Mouse (Mus musculus): ENCODE results near the gene 4930518I15Rik. TPM values are rescaled to one million over a fixed set of nuclear protein-coding genes. Genes with fewer than 3 reads are reported as not detected.

Gene 4930518I15Rik
- polyA plus RNA-seq, 1 experiment, result 0.08 TPM

GRCm38 (mm10) chr2:156834336-156834735 is 23.4 kb downstream of the 4930518I15Rik start:
- no peak for TF ChIP-seq GATA1 (IDR thresholded peaks at IDR 0.05; ENCODE audit: low read length)

GRCm38 (mm10) chr2:156816116-156816515 is 41.6 kb downstream of the 4930518I15Rik start:
- no peak for TF ChIP-seq GATA1 (IDR thresholded peaks at IDR 0.05; ENCODE audit: low read length)

DNA sequence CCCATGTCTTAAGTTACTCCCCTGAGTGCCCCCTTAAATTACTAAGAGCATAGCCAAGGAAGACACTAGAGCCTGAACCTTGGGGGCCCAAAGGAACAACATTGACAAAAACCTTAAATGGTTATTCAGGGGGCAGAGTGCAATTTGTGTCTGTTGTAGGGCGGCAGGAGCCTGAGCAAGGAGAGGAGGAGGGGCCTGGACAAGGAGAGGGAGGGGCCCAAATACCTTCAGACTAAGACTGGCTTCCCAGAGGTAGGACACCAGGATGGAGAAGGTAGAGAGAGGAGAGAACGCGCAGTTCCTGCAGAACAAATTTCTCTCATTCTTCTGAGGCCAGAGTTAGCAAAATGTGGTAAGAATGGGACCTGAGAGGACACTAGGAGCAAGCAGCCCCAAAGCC is 42.3 kb downstream of the 4930518I15Rik start:
- TF ChIP-seq GATA1 (IDR thresholded peaks at IDR 0.05; ENCODE audit: low read length), result no peak

GRCm38 (mm10) chr2:156814893-156815292 is 42.9 kb downstream of the 4930518I15Rik start:
- no peak for TF ChIP-seq GATA1 (IDR thresholded peaks at IDR 0.05; ENCODE audit: low read length)

- no peak for TF ChIP-seq GATA1 (IDR thresholded peaks at IDR 0.05; ENCODE audit: low read length)
Observed at GRCm38 (mm10) chr2:156814344-156814801, 43.4 kb downstream of the 4930518I15Rik start.

DNA sequence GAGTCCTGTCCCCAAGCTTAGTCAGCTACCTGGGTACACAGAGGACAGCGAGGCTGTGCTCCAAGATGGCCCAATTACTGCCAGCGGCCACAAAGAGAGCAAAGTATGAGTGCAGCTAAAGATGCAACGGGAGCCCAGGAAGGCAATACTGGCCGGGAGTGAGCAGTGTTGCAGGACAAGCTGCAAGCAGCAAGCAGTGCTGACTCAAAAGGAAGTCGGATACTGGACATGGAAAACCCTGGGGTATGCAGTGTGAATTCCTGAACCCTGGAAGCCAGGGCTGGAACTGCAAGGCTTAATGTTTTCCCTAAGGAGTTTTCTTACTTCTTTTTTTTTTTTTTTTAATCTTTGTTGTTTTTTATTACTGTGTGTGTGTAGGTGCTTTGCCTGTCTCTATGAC is 46.2 kb downstream of the 4930518I15Rik start:
- no peak for TF ChIP-seq GATA1 (IDR thresholded peaks at IDR 0.05; ENCODE audit: low read length)

DNA sequence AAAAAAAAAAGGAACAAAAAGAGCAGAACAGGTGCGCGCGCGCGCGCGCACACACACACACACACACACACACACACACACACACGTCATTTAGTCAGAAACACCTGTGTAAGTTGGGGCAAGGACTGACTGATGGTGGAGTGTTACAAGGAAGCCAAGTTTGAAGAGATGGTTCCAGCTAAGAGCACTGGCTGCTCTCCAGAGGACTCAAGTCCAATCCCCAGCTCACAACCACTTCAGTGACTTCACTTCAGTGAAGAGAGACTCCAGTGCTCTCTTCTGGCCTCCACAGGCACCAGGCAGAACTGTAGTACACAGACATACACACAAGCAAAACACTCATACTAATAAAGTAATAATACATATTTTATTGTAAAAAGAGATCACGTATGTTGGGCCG is 47.0 kb downstream of the 4930518I15Rik start:
- TF ChIP-seq GATA1 (IDR thresholded peaks at IDR 0.05; ENCODE audit: low read length), result no peak

DNA sequence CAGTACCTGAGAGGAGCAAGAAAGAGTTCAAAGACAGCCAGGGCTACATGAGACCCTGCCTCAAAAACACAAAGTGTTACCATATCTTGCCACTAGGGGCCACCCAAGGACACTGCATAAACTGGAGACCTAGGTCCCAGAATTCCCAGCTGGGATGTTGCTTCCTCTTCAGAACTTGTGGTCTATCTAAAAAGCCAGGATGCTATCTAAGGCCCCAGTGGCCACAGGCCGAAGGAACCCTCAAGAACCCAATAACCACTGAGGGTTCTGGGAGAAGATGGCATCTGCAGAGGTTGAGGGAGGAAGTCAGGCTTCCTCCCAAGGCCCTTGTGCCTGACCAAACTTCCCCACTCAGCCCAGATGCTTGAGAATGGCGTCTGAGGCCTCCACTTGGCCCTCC is 48.2 kb downstream of the 4930518I15Rik start:
- no peak for TF ChIP-seq GATA1 (IDR thresholded peaks at IDR 0.05; ENCODE audit: low read length)

DNA sequence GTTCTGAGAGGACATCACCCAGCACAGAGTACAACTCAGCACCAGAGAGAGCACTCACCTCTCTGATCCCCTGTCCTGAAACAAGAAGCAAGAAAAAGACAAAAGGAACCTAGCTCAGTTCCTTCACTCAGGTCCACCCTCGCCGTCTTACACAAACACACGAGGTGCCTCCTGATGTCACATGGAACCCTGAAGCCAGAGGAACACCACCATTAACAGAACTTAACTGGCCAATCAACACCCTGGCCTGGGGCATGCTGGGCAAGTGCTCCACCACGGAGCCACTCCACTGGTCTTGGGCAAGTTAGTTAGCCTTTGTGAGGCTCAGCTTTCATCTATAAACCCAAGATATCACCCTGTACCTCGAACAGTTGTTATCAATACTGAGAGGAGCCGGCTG is 50.9 kb downstream of the 4930518I15Rik start:
- no peak for TF ChIP-seq GATA1 (IDR thresholded peaks at IDR 0.05; ENCODE audit: low read length)

Other genes starting within 250 kb of the 4930518I15Rik start
- 63.0 and 86.1 TPM in 2 replicates for gene Dlgap4, start 244.2 kb downstream of the 4930518I15Rik start, polyA plus RNA-seq (2012)
- gene Myl9, start 82.5 kb downstream of the 4930518I15Rik start, polyA plus RNA-seq (2012), result 0.09 and 0.21 TPM in 2 replicates
- 63.8 and 94.9 TPM in 2 replicates for gene Tgif2, start 17.9 kb downstream of the 4930518I15Rik start, polyA plus RNA-seq (2012)
- gene Rab5if, start 5.2 kb upstream of the 4930518I15Rik start, polyA plus RNA-seq (2012), result 122 and 186 TPM in 2 replicates
- gene Sla2, start 29.2 kb upstream of the 4930518I15Rik start, polyA plus RNA-seq (2012), result 0.09 and 0.14 TPM in 2 replicates
- 9.5 and 11.7 TPM in 2 replicates for gene Ndrg3, start 134.1 kb upstream of the 4930518I15Rik start, polyA plus RNA-seq (2012)
- gene Dsn1, start 149.2 kb upstream of the 4930518I15Rik start, polyA plus RNA-seq (2012), result 4.9 and 6.4 TPM in 2 replicates
- gene Soga1, start 221.3 kb upstream of the 4930518I15Rik start, polyA plus RNA-seq (2012), result 30.7 and 32.1 TPM in 2 replicates
- not detected in 2 replicates for gene Tldc2, start 229.1 kb upstream of the 4930518I15Rik start, polyA plus RNA-seq (2012)

Measured in G1E-ER4 (cell line).